Mouse (Mus musculus): ENCODE data around the gene Fam186b. TPM values are rescaled to one million over a fixed set of nuclear protein-coding genes. Genes with fewer than 3 reads are reported as not detected.

Fam186b gene
- 1 to 10 TPM; 1.4 to 3.1 TPM for total RNA-seq (2021)
- 1.1 and 1.6 TPM in 2 replicates for polyA plus RNA-seq (2012; rRNA removed)
- long read RNA-seq, partial matches to known transcripts, result 0 of 2 reads
- long read RNA-seq, other reads (novel, unspliced or antisense), result 2 of 2 reads

DNA sequence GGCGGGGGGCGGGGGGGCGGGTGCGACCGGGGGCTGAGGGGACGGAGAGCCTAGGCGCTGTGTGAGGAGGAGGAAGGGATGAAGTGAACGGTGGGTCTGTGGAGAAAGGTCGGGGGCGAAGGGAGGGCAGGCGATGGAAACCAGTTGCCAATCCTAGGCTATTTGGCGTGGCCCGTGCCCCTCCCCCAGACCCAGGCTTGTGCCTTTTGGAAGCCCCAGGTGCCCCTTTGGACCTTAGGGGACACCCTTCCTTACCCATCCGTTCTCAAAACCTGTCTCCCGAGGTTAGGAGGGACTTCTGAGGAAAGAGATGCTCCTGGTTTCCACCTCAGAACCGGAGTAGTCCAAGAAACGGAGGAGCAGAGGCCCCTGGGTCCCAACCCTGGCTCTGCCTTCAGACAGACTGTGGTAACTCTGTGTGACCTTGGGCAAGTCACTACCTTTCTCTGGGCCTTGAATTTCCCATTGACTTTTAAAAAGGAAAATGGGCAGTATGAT lies at the start of gene Fam186b:
Gene Fam186b (minus strand): TSS at position 405 of the 498 bp plus-strand sequence.
- DNase-seq, result peak; percentile 65

GRCm38 (mm10) chr15:99344961-99345360 lies 49.3 kb upstream of the Fam186b start:
- no peak for DNase-seq

DNA sequence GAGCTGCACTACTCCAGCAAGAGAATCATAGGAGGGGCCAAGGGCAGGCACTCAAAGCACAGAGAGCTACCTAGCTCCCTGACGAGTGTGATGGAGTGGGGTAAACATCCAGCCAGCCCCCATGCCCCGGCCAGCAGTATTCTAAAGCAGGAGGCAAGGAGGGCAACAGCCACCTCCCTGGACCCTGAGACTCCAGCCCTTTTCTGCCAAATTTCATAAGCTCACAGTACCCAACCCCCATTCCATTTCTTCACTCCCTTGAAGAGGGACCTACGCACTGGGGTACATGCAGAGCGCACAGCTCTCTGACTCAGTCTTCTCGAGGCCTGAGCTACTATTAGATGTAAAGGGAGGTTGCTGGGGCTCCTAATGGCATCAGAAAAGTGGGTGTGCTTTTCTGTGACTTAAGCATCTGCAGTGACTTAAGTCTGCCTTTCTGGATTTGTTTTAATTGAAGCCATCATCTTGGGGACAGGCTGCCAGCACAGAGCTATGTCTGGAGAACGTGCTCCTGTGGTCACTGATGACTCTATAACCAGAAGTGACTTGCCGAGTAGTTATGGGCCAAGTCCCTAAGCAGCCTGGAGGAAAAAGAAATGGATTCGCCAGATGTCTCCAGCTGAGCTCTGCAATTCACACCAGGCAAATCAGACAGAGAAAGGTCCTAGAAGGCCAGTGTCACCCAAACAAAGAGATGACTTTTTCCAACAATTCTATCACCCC lies 48.6 kb upstream of the Fam186b start:
- no peak for DNase-seq

- DNase-seq, result no peak
Measured at GRCm38 (mm10) chr15:99343414-99344147, 47.9 kb upstream of the Fam186b start.

- DNase-seq, result no peak
Measured at GRCm38 (mm10) chr15:99342194-99342981, 46.7 kb upstream of the Fam186b start.

DNA sequence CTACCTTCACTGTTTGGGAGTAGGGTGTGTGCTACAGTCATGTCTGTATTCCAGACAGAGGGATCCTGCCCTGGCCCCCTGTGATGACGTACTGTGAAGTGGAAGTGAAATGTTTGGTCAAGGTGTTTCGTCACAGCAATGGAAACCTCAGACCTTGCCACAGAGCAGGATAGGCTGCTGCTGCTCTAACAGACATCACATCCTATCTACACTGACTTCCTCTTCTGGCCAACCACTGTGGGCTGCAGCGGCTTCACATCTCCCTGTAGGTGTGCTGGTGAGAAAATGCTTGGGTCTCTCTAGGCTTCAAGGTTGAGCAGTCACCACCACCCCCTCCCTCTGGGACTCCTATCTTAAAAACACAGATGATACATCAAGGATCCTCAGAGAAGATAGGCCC lies 45.4 kb upstream of the Fam186b start:
- DNase-seq, result no peak

- DNase-seq, result no peak
Measured at GRCm38 (mm10) chr15:99339669-99340068, 44.0 kb upstream of the Fam186b start.

- DNase-seq, result no peak
Measured at GRCm38 (mm10) chr15:99338916-99339315, 43.2 kb upstream of the Fam186b start.

GRCm38 (mm10) chr15:99335801-99336320 lies 40.2 kb upstream of the Fam186b start:
- DNase-seq, result no peak

GRCm38 (mm10) chr15:99334500-99334899 lies 38.8 kb upstream of the Fam186b start:
- no peak for DNase-seq

DNA sequence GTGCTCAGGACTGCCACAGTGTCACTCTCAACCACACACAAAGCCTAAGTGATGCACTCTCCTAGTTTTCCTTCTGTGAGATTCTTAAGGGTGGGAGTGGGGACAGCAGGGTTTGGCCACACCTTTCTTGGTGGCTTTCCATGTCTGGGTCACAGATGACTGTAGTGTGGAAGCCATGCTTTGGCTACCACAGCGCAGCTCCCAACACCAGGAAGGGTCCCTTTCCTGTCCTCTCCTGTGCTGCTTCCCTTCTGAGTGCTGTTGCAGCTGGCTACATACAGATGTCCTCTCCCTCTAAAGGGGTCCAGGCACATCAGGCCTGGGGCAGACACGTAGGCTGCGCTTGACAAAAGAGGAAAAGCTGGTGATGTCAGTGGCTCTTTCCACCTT lies 38.0 kb upstream of the Fam186b start:
- DNase-seq, result peak; percentile 35

GRCm38 (mm10) chr15:99332921-99333675 lies 37.4 kb upstream of the Fam186b start:
- DNase-seq, result peak; percentile 81

DNA sequence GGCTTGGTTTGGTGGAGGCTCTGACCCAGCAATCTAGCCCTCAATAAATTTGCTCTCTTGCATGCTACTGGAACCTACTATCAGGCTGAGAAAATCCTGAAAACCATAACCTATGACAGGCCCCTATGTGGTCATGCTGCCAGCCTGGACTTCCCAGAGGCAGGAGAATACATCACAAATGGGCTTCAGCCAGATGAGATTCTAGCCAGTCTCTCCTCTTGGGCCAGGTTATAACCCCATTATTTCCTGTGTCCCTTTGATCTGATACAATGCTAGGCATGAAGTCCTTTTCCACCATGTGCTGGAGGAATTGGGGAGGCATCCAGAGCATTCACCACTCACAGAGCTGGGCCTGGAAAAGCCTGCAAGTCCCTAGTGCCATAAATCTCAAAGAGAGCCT lies 36.4 kb upstream of the Fam186b start:
- no peak for DNase-seq

DNA sequence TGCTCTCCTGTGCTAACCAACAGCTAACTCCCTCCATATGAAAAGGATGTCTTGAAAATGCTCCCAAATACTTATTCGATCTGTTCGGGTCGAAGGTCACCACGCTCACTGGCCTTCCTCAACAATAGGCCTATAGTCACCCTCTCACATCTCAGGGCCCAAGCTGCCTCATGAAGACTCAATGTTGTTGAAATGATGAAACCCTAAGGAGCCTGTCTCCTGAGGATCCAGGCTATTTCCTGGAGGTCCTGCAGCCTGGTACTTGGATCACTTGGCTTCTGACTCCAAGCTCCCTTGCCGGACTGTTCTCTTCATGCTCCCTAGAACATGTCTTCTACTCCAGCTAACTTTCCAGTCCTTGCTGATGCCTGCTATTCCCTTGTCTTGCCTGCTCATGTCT lies 35.7 kb upstream of the Fam186b start:
- no peak for DNase-seq

DNA sequence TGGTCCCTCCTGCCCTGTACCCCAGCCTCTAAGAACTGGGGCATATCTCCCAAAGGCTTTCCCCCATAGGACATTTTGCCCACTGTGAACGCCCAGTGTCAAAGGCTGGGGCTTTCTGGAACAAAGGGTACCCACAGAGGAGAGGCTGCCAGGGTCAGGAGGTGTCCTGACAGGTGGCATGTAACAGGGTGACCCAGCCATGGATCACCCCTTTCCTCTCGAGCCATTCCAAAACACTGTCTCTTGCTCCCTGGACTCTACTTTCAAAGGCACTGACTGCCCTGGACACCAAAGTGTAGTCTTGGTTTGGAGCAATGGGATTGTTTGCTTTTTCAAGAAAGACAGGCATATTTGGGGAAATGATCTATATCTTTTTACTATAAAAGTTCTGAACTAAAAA lies 34.6 kb upstream of the Fam186b start:
- DNase-seq, result no peak

DNA sequence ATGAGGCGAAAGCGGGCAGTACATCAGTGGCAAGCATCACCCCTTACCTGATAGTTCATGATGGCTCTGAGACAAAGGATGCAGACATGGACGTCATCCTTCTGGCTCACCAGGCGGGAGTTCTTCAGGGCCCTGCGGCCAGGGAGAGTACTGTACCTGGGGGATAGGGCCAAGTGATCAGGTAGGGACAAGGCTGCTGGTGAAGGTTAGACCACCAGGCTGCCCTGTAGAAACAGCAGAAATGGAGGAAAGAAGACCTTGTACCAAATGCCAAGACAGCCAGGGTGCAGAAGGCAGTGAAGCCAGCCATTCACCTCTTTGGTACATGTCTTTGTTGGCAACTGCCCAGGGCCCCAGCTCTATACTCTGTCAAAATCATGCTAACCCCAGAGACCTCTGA lies 32.3 kb upstream of the Fam186b start:
- DNase-seq, result no peak

GRCm38 (mm10) chr15:99326959-99327358 lies 31.3 kb upstream of the Fam186b start:
- no peak for DNase-seq

DNA sequence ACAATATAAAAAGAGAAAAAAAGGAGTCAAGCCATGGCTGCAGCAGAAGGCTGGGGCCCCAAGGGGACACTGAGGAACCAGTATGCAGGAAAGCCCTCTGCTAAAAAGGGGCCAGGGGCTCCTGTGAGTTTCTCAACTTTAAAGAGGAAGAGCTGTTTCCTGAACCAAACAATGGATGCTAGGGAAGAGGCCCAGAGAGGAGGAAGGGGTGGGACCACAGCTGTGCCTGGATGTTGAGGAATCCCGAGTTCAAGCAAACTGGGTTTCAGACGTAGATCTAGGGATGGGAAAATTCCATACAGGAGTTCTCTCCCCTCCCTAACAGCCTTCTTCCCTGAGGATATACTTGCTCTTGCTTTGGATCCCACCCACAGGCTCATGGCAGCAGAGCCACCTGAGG lies 30.7 kb upstream of the Fam186b start:
- peak; percentile 35 for DNase-seq

- no peak for DNase-seq
Measured at GRCm38 (mm10) chr15:99325598-99325997, 29.9 kb upstream of the Fam186b start.

GRCm38 (mm10) chr15:99324151-99324550 lies 28.5 kb upstream of the Fam186b start:
- no peak for DNase-seq

DNA sequence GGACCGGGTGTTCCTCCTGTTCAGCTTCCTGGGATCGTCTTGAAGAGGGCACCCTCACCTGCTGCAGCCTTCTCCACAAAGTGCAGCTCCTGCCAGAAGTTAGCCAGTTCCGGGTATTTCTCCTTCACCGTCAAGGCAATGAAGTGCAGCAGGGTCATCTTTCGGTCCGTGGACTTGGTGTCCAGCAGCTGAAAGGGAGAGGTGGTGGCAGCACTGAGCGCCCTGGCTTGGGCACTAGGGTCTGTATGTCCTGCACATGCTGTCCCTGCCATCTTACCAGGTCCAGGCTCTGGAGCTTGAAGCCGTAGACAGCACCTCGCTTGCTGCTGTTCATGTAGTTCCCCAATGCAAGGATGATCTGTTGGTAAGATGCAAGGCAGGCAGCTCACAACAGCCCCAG lies 25.3 kb upstream of the Fam186b start:
- DNase-seq, result no peak
